ENCODE assay signal across 15 mouse cellular contexts in the genomic region with DNA sequence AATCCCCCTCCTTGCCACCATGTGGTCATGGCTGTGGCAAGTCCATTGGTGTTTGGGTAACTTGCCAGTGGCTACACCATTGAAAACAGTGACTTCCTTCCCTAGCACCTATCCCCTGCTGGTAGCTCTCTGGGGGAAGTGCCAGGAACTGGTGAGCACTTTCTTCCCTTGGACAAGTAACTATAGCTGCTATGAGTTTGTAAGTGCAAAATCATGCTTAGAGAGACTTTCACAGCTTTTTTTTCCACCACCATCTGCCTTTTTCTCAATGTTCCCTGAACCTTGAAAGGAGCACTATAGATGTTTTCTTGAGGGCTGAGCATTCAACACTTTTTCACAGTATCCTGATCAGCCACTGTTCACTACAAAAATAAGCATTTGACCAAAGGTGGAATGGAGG.
"Had no signal": no experiment of that assay in that cellular context is flagged by ENCODE, and none has a peak within 500 bp of the region (broad histone marks: within the 10 kb centered on the region; RNA-seq: fewer than 3 reads in every experiment).

No protein-coding gene starts in this region.

- H3K9ac ChIP-seq: kidney, embryonic 15.5 days; limb, embryonic 12.5 days; liver, embryonic 13.5 days; liver, postnatal 0 days; lung, embryonic 15.5 days; midbrain, embryonic 12.5 days; neural tube, embryonic 13.5 days had no signal

- H3K9me3 ChIP-seq: kidney, embryonic 15.5 days; limb, embryonic 12.5 days; liver, embryonic 13.5 days; lung, embryonic 15.5 days; midbrain, embryonic 12.5 days; neural tube, embryonic 13.5 days had no signal

- ATAC-seq: liver, postnatal 0 days; midbrain, embryonic 16.5 days had no signal

- H3K4me1 ChIP-seq: kidney, embryonic 15.5 days; limb, embryonic 12.5 days; liver, embryonic 13.5 days; lung, embryonic 15.5 days; midbrain, embryonic 12.5 days; neural tube, embryonic 13.5 days had no signal

- H3K36me3 ChIP-seq: liver, embryonic 13.5 days; lung, embryonic 15.5 days; midbrain, embryonic 12.5 days; neural tube, embryonic 13.5 days had no signal

- H3K27ac ChIP-seq: kidney, embryonic 15.5 days; limb, embryonic 12.5 days; liver, embryonic 13.5 days; lung, embryonic 15.5 days; macrophage; midbrain, embryonic 12.5 days; neural tube, embryonic 13.5 days; stomach, postnatal 0 days had no signal

- H3K27me3 ChIP-seq: kidney, embryonic 15.5 days; limb, embryonic 12.5 days; liver, embryonic 13.5 days; lung, embryonic 15.5 days; midbrain, embryonic 12.5 days; neural tube, embryonic 13.5 days had no signal

- H3K4me3 ChIP-seq: kidney, embryonic 15.5 days; limb, embryonic 12.5 days; liver, embryonic 13.5 days; lung, embryonic 15.5 days; midbrain, embryonic 12.5 days; neural tube, embryonic 13.5 days had no signal

- DNase-seq: kidney, postnatal 14 days; liver; liver, embryonic 13.5 days; liver, postnatal 0 days; lung, postnatal 14 days; thymus, adult 18-20 months; thymus, postnatal 14 days had no signal

- H3K4me2 ChIP-seq: kidney, embryonic 15.5 days; limb, embryonic 12.5 days; liver, embryonic 13.5 days; lung, embryonic 15.5 days; midbrain, embryonic 12.5 days; neural tube, embryonic 13.5 days had no signal
